In the genomic region with DNA sequence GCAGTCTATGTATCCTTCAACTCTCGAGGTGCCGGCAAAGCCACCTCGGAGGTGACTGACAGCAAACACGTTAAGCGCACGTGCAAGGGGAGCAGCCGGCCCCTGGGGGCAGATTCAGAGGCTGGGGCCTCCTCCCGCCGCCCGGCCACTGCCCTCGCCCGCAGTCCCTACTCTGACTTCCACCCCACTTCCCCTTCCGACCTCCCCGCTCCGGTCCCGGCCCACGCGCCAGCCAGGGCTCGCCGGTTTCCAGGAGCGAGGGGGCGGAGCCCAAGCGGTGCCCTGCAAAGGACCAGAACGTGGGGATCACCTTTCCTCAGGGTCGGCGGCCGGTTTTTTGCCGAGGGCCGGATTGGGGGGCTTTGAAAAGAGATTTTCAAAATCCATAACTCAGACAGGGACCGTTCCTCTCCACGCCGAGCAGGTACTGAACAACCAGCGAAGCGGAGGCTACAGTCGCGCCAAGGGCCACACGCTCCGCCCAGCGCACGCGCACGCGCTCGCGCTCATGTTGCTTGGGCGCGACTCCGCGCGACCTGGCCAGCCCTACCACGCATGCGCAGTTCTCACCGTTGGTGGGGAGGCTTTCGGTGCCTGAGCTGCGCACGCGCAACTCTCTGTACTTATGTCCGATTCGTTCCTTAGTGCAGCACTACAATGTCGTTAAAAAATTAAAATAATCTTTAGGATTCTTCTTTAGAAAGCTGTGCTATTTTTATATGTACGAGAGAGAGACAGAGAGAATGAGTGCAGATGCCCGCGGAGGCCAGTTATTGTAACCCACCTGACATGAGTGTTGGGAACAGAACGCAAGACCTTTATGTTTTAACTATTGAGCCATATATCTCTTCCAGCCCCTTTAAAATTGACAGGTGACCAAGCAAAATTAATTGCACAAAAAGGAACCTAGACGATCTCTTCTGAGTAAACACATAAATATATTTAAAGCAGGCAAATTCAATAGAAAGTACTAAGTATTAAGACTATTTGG, we compare ENCODE assay signal across 8 mouse cellular contexts. TPM values are rescaled to one million over a fixed set of nuclear protein-coding genes. Genes with fewer than 3 reads are reported as not detected.
DNase-seq lines count a peak whose midpoint lies in the region; ATAC-seq and TF ChIP-seq lines count a peak whose summit lies in the region.

Zc3h8 (minus strand) TSS at position 540 of the 991 bp plus-strand sequence.

- no peaks in the 10 kb centered on the region for H3K9me3 ChIP-seq in embryonic facial prominence, embryonic 14.5 days (ENCODE audit: control insufficient read depth, low read length)
- no peaks in the 10 kb centered on the region for H3K9me3 ChIP-seq in limb, embryonic 14.5 days (ENCODE audit: control insufficient read depth, low read length)
- no peaks in the 10 kb centered on the region for H3K9me3 ChIP-seq in midbrain, postnatal 0 days (ENCODE audit: low read length)

- TF ChIP-seq POLR2A in limb, embryonic 14.5 days (IDR thresholded peaks at IDR 0.05; ENCODE audit: borderline replicate concordance, extremely low read depth, insufficient read depth, insufficient read length), result peak; percentile 96; the same call in 1 of the 2 replicates

- peak; percentile 98 for DNase-seq in 3T3-L1 (ENCODE audit: low read depth, low spot score)
- DNase-seq in adrenal gland, postnatal 4 days (ENCODE audit: low spot score in 2 of 2), result peak; percentile 93 to 96
- DNase-seq in embryonic facial prominence, embryonic 14.5 days (ENCODE audit: low spot score), result peak; percentile 98
- DNase-seq in heart, adult 8-10 months (ENCODE audit: low spot score), result peak; percentile 96
- peak; percentile 97 for DNase-seq in kidney, adult 9 months
- DNase-seq in limb, embryonic 14.5 days (ENCODE audit: low spot score), result peak; percentile 96
- peak; percentile 98 for DNase-seq in midbrain, postnatal 0 days (ENCODE audit: low spot score)
- DNase-seq in spleen, postnatal 14 days (ENCODE audit: low spot score in 2 of 2), result peak; percentile 96 to 98

- peak; percentile 96 for ATAC-seq in embryonic facial prominence, embryonic 14.5 days (ENCODE audit: low read depth)
- ATAC-seq in limb, embryonic 14.5 days (ENCODE audit: low FRiP score, low read depth), result peak; percentile 90
- peak; percentile 94 for ATAC-seq in midbrain, postnatal 0 days (ENCODE audit: low FRiP score)

- no peaks in the 10 kb centered on the region for H3K27me3 ChIP-seq in embryonic facial prominence, embryonic 14.5 days (replicated peaks; ENCODE audit: control insufficient read depth, insufficient read depth, low read length)
- H3K27me3 ChIP-seq in limb, embryonic 14.5 days (ENCODE audit: control insufficient read depth, insufficient read depth, low read length), result no peaks in the 10 kb centered on the region
- H3K27me3 ChIP-seq in midbrain, postnatal 0 days (ENCODE audit: insufficient read depth, low read length), result no peaks in the 10 kb centered on the region

- no peak for TF ChIP-seq CTCF in midbrain, postnatal 0 days (IDR thresholded peaks at IDR 0.05)

- peak within 1 kb of the TSS; percentile 78 for H3K9ac ChIP-seq in embryonic facial prominence, embryonic 14.5 days (ENCODE audit: low read depth, low read length)
- H3K9ac ChIP-seq in limb, embryonic 14.5 days (ENCODE audit: low read depth, low read length, severe bottlenecking), result peak within 1 kb of the TSS; percentile 61
- peak within 1 kb of the TSS; percentile 81 for H3K9ac ChIP-seq in midbrain, postnatal 0 days (replicated peaks; ENCODE audit: low read length, poor library complexity, severe bottlenecking)

- no peaks in the 10 kb centered on the region for H3K4me1 ChIP-seq in embryonic facial prominence, embryonic 14.5 days (ENCODE audit: control insufficient read depth, insufficient read depth, low read length)
- peaks cover 4% of the 10 kb centered on the region; the same call in 1 of the 2 replicates for H3K4me1 ChIP-seq in limb, embryonic 14.5 days (ENCODE audit: control insufficient read depth, insufficient read depth, low read length)
- H3K4me1 ChIP-seq in midbrain, postnatal 0 days (ENCODE audit: insufficient read depth, low read length), result no peaks in the 10 kb centered on the region

- 0 out of 2 replicates have a peak, but pooled peaks cover 11% of the 10 kb centered on the region for H3K36me3 ChIP-seq in embryonic facial prominence, embryonic 14.5 days (ENCODE audit: control insufficient read depth, insufficient read depth, low read length)
- peaks cover 5% of the 10 kb centered on the region; the same call in 1 of the 2 replicates for H3K36me3 ChIP-seq in limb, embryonic 14.5 days (ENCODE audit: control insufficient read depth, insufficient read depth, low read length)
- 0 out of 2 replicates have a peak, but pooled peaks cover 3% of the 10 kb centered on the region for H3K36me3 ChIP-seq in midbrain, postnatal 0 days (ENCODE audit: insufficient read depth, low read length)

- peak within 1 kb of the TSS; percentile 76 for H3K27ac ChIP-seq in embryonic facial prominence, embryonic 14.5 days (replicated peaks; ENCODE audit: low read depth, low read length)
- H3K27ac ChIP-seq in limb, embryonic 14.5 days (replicated peaks; ENCODE audit: low read depth, low read length), result peak within 1 kb of the TSS; percentile 76
- peak within 1 kb of the TSS; percentile 83 for H3K27ac ChIP-seq in midbrain, postnatal 0 days (ENCODE audit: low read depth, low read length)

- H3K4me3 ChIP-seq in embryonic facial prominence, embryonic 14.5 days (ENCODE audit: low read depth, low read length), result peak within 1 kb of the TSS; percentile 79
- H3K4me3 ChIP-seq in limb, embryonic 14.5 days (replicated peaks; ENCODE audit: low read length), result peak within 1 kb of the TSS; percentile 60
- H3K4me3 ChIP-seq in midbrain, postnatal 0 days (ENCODE audit: low read depth, low read length), result peak within 1 kb of the TSS; percentile 85

- 3% methylated on average over 47 of the region's 65 CpGs for WGBS in embryonic facial prominence, embryonic 14.5 days
- 2% methylated on average over 65 of the region's 65 CpGs for WGBS in limb, embryonic 14.5 days
- 2% methylated on average over 65 of the region's 65 CpGs for WGBS in midbrain, postnatal 0 days

- peak within 1 kb of the TSS; percentile 87 for H3K4me2 ChIP-seq in embryonic facial prominence, embryonic 14.5 days (ENCODE audit: low read depth, low read length)
- H3K4me2 ChIP-seq in limb, embryonic 14.5 days (replicated peaks; ENCODE audit: low read depth, low read length, severe bottlenecking), result peak within 1 kb of the TSS; percentile 57
- peak within 1 kb of the TSS; percentile 74 for H3K4me2 ChIP-seq in midbrain, postnatal 0 days (ENCODE audit: low read depth, low read length, poor library complexity, severe bottlenecking)

RNA-seq across cellular contexts. Expression of gene Zc3h8, which starts in this region (rescaled TPM):
- total RNA-seq in adrenal gland, postnatal 4 days (2021), result 1 to 10 TPM; 3.7 to 4.1 TPM
- 7.1 and 7.3 TPM in 2 replicates for polyA plus RNA-seq in embryonic facial prominence, embryonic 14.5 days (2014; fragmentation: Nextera tagmentation; extraction: Ambion mirVana)
- total RNA-seq in heart, adult 8-10 months (2022), result 1 to 10 TPM; 7.0 to 8.3 (median 7.7) TPM
- polyA plus RNA-seq in limb, embryonic 14.5 days (2012; rRNA removed), result 3.5 and 7.1 TPM in 2 replicates
- polyA plus RNA-seq in limb, embryonic 14.5 days (2014; fragmentation: Nextera tagmentation; extraction: Ambion mirVana), result 6.2 and 7.5 TPM in 2 replicates
- total RNA-seq in midbrain, postnatal 0 days (2014; rRNA removed), result 3.5 and 5.0 TPM in 2 replicates
- 14.7 and 15.5 TPM in 2 replicates for polyA plus RNA-seq in midbrain, postnatal 0 days (2015; fragmentation: Nextera tagmentation; extraction: Ambion mirVana)

Comparison
In these comparisons a context has a peak if more than half of its experiments do, and no peak if none do; other contexts are left out.
1. Peak in every context shown above with its lines: DNase-seq, ATAC-seq, H3K4me3 ChIP-seq and H3K27ac ChIP-seq.